Mouse (Mus musculus) MEL (cell line): ENCODE measurements around the gene Ralgds. TPM values are rescaled to one million over a fixed set of nuclear protein-coding genes. Genes with fewer than 3 reads are reported as not detected.

Experiments used
- DNase-seq: peaks from one replicate; pipeline ENCODE4 v3.0.0; 2011; ENCODE audit warnings: low read depth, low spot score
- H3K27ac ChIP-seq: 2 replicates; pipeline ENCODE4 v1.5.1; 2012; ENCODE audit warnings: low read depth, mild to moderate bottlenecking, control low read depth, low read length, moderate library complexity; ENCODE audit not compliant: control insufficient read depth
- H3K27me3 ChIP-seq, 2 experiments: fragments of 150-350 bp in 1 of 2; sonication (generic) in 1 of 2; 2 replicates each; pipeline ENCODE4 v1.6.1; 2012; ENCODE audit warnings: low read length in 2 of 2, mild to moderate bottlenecking in 2 of 2, improper control_type of control experiment in 1 of 2, moderate library complexity in 1 of 2; ENCODE audit not compliant: insufficient read depth in 2 of 2, control insufficient read depth in 1 of 2
- H3K36me3 ChIP-seq, 2 experiments: 2 replicates each; pipeline ENCODE4 v1.6.1; 2012 to 2014; ENCODE audit warnings: low read length in 2 of 2, improper control_type of control experiment in 1 of 2, inconsistent platforms in 1 of 2, mild to moderate bottlenecking in 1 of 2; ENCODE audit not compliant: insufficient read depth in 2 of 2, control insufficient read depth in 1 of 2
- H3K4me1 ChIP-seq, 2 experiments: fragments of 150-350 bp in 1 of 2; sonication (generic) in 1 of 2; 2 replicates each; pipeline ENCODE4 v1.6.1; 2012; ENCODE audit warnings: low read length in 2 of 2, improper control_type of control experiment in 1 of 2, mild to moderate bottlenecking in 1 of 2; ENCODE audit not compliant: insufficient read depth in 2 of 2, control insufficient read depth in 1 of 2
- H3K4me3 ChIP-seq, 2 experiments: fragments of 150-350 bp in 1 of 2; sonication (generic) in 1 of 2; 2 replicates each; pipeline ENCODE4 v1.5.1; 2012; ENCODE audit warnings: low read depth in 2 of 2, low read length in 2 of 2, mild to moderate bottlenecking in 2 of 2, moderate library complexity in 2 of 2, control low read depth in 1 of 2, improper control_type of control experiment in 1 of 2; ENCODE audit not compliant: control insufficient read depth in 1 of 2, insufficient read depth in 1 of 2
- H3K79me2 ChIP-seq: 2 replicates; pipeline ENCODE4 v1.6.1; 2012; ENCODE audit warnings: mild to moderate bottlenecking, low read length, moderate library complexity; ENCODE audit not compliant: control insufficient read depth, poor library complexity, insufficient read depth
- H3K9ac ChIP-seq: 2 replicates; pipeline ENCODE4 v1.6.1; 2012; ENCODE audit warnings: low read depth, mild to moderate bottlenecking, control low read depth, low read length, moderate library complexity; ENCODE audit not compliant: control insufficient read depth, poor library complexity, severe bottlenecking
- H3K9me3 ChIP-seq: fragments of 150-350 bp; sonication (generic); replicated peaks from 2 replicates; pipeline ENCODE4 v1.6.1; 2012; ENCODE audit warnings: mild to moderate bottlenecking, low read length, improper control_type of control experiment, moderate library complexity; ENCODE audit not compliant: insufficient read depth
- CHD2 ChIP-seq: IDR thresholded peaks from 2 replicates; pipeline ENCODE4 v1.6.1; 2011; ENCODE audit warnings: low read length, improper control_type of control experiment
- E2F4 ChIP-seq: IDR thresholded peaks from 2 replicates; pipeline ENCODE4 v1.6.1; 2011; ENCODE audit warnings: low read depth, low read length, improper control_type of control experiment, borderline replicate concordance
- ELF1 ChIP-seq: IDR thresholded peaks from 2 replicates; pipeline ENCODE4 v1.6.1; 2014; ENCODE audit warnings: low read depth, mild to moderate bottlenecking, inconsistent platforms, low read length, improper control_type of control experiment, moderate library complexity
- EP300 ChIP-seq, 2 experiments: IDR thresholded peaks; 2 replicates each; pipeline ENCODE4 v1.6.1; 2011; ENCODE audit warnings: improper control_type of control experiment in 2 of 2, low read length in 2 of 2, low read depth in 1 of 2, mild to moderate bottlenecking in 1 of 2
- ETS1 ChIP-seq: IDR thresholded peaks from 2 replicates; pipeline ENCODE4 v1.6.1; 2012; ENCODE audit warnings: low read depth, mild to moderate bottlenecking, inconsistent platforms, low read length, improper control_type of control experiment, moderate library complexity
- MEF2A ChIP-seq: IDR thresholded peaks from 2 replicates; pipeline ENCODE4 v1.6.1; 2014; ENCODE audit warnings: low read depth, mild to moderate bottlenecking, inconsistent platforms, low read length, improper control_type of control experiment; ENCODE audit not compliant: poor library complexity, insufficient replicate concordance, severe bottlenecking; ENCODE audit errors: extremely low read depth
- NRF1 ChIP-seq: IDR thresholded peaks from 2 replicates; pipeline ENCODE4 v1.6.1; 2014; ENCODE audit warnings: low read depth, mild to moderate bottlenecking, inconsistent platforms, low read length, improper control_type of control experiment, moderate library complexity; ENCODE audit not compliant: poor library complexity, insufficient read depth, severe bottlenecking
- POLR2AphosphoS2 ChIP-seq: IDR thresholded peaks from 2 replicates; pipeline ENCODE4 v1.6.1; 2011; ENCODE audit warnings: low read length, improper control_type of control experiment
- POLR2AphosphoS5 ChIP-seq: IDR thresholded peaks from 2 replicates; pipeline ENCODE4 v1.6.1; 2012; ENCODE audit warnings: low read depth, borderline replicate concordance, mild to moderate bottlenecking, inconsistent platforms, low read length, moderate library complexity, mixed read lengths
- SMC3 ChIP-seq: IDR thresholded peaks from 2 replicates; pipeline ENCODE4 v1.6.1; 2011; ENCODE audit warnings: low read depth, low read length, improper control_type of control experiment
- TAL1 ChIP-seq: IDR thresholded peaks from 2 replicates; pipeline ENCODE4 v1.6.1; 2012; ENCODE audit warnings: mild to moderate bottlenecking, inconsistent platforms, low read length, moderate library complexity, mixed read lengths
- TCF12 ChIP-seq: IDR thresholded peaks from 2 replicates; pipeline ENCODE4 v1.6.1; 2014; ENCODE audit warnings: low read depth, mild to moderate bottlenecking, inconsistent platforms, low read length, improper control_type of control experiment, moderate library complexity
- USF2 ChIP-seq, 2 experiments: IDR thresholded peaks; 2 replicates each; pipeline ENCODE4 v1.6.1; 2011 to 2012; ENCODE audit warnings: improper control_type of control experiment in 2 of 2, low read length in 2 of 2, borderline replicate concordance in 1 of 2, inconsistent platforms in 1 of 2, low read depth in 1 of 2, mild to moderate bottlenecking in 1 of 2; ENCODE audit not compliant: insufficient read depth in 1 of 2
- ZC3H11A ChIP-seq: IDR thresholded peaks from 2 replicates; pipeline ENCODE4 v1.6.1; 2012; ENCODE audit warnings: low read depth, mild to moderate bottlenecking, inconsistent platforms, low read length, improper control_type of control experiment
- ZKSCAN1 ChIP-seq: IDR thresholded peaks from 2 replicates; pipeline ENCODE4 v1.6.1; 2012; ENCODE audit warnings: low read depth, mild to moderate bottlenecking, inconsistent platforms, low read length, improper control_type of control experiment, moderate library complexity
- ZNF384 ChIP-seq: IDR thresholded peaks from 2 replicates; pipeline ENCODE4 v1.6.1; 2012; ENCODE audit warnings: low read depth, mild to moderate bottlenecking, inconsistent platforms, low read length, improper control_type of control experiment
- polyA plus RNA-seq, 2 experiments: library from polyadenylated mRNA; stranded (reverse) in 1 of 2; unstranded in 1 of 2; fragments of >175 nt in 1 of 2; fragments of >200 nt in 1 of 2; gene quantifications; 2 replicates each; pipeline versions ENCODE4 v1.2.1 to v1.2.4; 2012; ENCODE audit warnings: low replicate concordance in 2 of 2, low read depth in 1 of 2; ENCODE audit not compliant: insufficient read length in 2 of 2, insufficient read depth in 1 of 2, missing spikeins in 1 of 2
- total RNA-seq: library from RNA; depleted of rRNA; stranded (reverse); fragments of 300-350 nt; gene quantifications from 2 replicates; pipeline ENCODE4 v1.2.3, GENCODE M21; 2012

Gene Ralgds
- total and polyA plus RNA-seq, 3 experiments, result 4.7 to 11.0 TPM; not detected in 1

DNA sequence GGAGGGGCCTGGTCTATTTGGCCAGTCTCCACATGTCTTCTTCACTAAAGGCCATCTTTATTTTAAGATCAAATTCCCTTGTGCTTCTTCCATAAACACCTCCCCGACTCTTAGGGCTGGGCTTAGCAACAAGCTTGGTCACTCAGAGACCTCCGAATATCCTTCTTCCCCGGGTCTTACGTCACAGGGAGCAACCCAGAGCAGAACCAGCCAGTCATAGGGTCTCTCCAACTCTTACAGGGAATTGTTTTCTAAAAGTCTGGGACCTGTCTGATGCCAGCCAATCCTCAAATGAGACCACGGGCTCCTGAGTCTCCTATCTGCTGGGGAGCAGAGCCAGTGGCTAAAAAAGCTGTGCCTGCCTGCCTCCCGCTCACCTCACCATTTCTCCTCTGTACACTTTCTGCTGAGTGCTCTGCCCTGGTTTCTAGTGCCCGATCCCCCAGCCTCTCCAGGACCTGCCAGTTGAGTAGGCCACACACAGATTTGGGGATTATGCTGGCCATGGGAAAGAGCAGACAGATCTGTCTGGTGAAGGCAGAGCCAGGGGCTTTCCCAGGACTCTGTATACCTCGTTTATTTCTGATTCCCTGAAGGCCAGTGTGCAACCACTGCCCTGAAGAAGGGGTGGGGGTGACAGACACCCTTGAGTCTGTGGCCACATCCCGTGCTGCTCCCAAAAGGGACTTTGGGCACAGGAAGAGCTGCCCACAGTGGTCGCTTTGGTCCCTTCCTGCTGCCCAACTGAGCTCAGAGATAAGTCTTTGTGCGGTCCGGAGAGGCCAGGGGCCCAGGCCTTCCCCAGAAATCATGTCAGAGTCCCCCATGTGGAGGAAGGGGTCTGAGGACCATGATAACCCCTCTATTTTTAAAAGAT, 86.0 kb downstream of the Ralgds start (continued):
- no peak for TF ChIP-seq ETS1
- peak; percentile 15; the same call in 1 of the 2 replicates for TF ChIP-seq TCF12
- TF ChIP-seq MEF2A, result no peak
- TF ChIP-seq CHD2, result no peak
- no peak for TF ChIP-seq USF2 (IDR thresholded peaks at IDR 0.05; ENCODE audit: borderline replicate concordance in 1 of 2, insufficient read depth in 1 of 2, low read depth in 1 of 2, low read length in 2 of 2)
- TF ChIP-seq TAL1, result peak; percentile 31
- 0 out of 2 replicates have a peak, but pooled peaks have one; percentile 55 for TF ChIP-seq POLR2AphosphoS2
- TF ChIP-seq ZC3H11A, result no peak
- TF ChIP-seq ELF1, result no peak
- no peak for TF ChIP-seq ZKSCAN1
- peak in 1 of 2 experiments; percentile 50; a peak in 1 of 4 replicates for TF ChIP-seq EP300 (IDR thresholded peaks at IDR 0.05; ENCODE audit: low read depth in 1 of 2, low read length in 2 of 2)
- no peak for TF ChIP-seq NRF1

DNA sequence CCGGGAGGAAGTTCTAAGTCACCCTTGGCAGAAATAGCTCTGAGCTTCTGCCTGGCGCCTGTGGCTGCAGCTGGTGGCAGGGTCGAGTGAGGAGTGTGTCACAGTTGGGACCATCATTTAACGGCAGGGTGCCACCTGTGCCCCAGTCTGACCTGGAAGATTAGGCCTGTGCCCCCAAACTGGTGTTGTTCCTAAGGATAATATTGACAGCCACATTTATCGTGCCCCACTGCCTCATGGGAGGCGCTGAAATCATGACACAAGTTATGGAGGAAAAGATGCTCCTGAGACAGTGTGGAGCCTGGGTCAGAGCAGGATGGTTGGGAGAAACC, 86.6 kb downstream of the Ralgds start:
- no peak overlapping the region for H3K4me3 ChIP-seq
- peak overlapping the region; percentile 100 for H3K27ac ChIP-seq
- peak; percentile 47 for DNase-seq
- TF ChIP-seq E2F4 (no peak), POLR2AphosphoS5 (no peak), ZNF384 (no peak), TCF12 (0 out of 2 replicates have a peak, but pooled peaks have one; percentile 14), EP300 (IDR thresholded peaks at IDR 0.05; ENCODE audit: low read depth in 1 of 2, low read length in 2 of 2) (peak in 1 of 2 experiments; percentile 11; a peak in 1 of 4 replicates), SMC3 (no peak)
- H3K4me1 ChIP-seq, result peaks cover 39 to 74% of the 10 kb centered on the region in 2 experiments
- H3K27me3 ChIP-seq, result no peaks in the 10 kb centered on the region
- peaks cover 2% of the 10 kb centered on the region; the same call in 1 of the 2 replicates for H3K79me2 ChIP-seq
- peaks cover 0 to 68% of the 10 kb centered on the region in 2 experiments; a peak in 2 of 4 replicates for H3K36me3 ChIP-seq
- H3K9me3 ChIP-seq, result no peaks in the 10 kb centered on the region
- H3K9ac ChIP-seq, result peak overlapping the region; percentile 84
